Comparison of ENCODE assay signal across 8 mouse cellular contexts in genomic region chr2:38481166-38481778, GRCm38 (mm10). TPM values are rescaled to one million over a fixed set of nuclear protein-coding genes. Genes with fewer than 3 reads are reported as not detected.
A peak's percentile ranks its signal among the peaks of the same experiment; 100 is the strongest.
DNase-seq lines count a peak whose midpoint lies in the region; ATAC-seq lines count a peak whose summit lies in the region.

No protein-coding gene starts in this region.

- no peaks in the 10 kb centered on the region for H3K36me3 ChIP-seq in forebrain, embryonic 15.5 days
- H3K36me3 ChIP-seq in forebrain, embryonic 11.5 days (ENCODE audit: control insufficient read depth, insufficient read depth, low read length) = no peaks in the 10 kb centered on the region
- H3K36me3 ChIP-seq in midbrain, embryonic 10.5 days = no peaks in the 10 kb centered on the region
- no peaks in the 10 kb centered on the region for H3K36me3 ChIP-seq in midbrain, embryonic 16.5 days (ENCODE audit: control insufficient read depth, insufficient read depth, low read length)
- no peaks in the 10 kb centered on the region for H3K36me3 ChIP-seq in liver, embryonic 13.5 days

- H3K4me3 ChIP-seq in forebrain, embryonic 15.5 days = no peak overlapping the region
- no peak overlapping the region for H3K4me3 ChIP-seq in forebrain, embryonic 11.5 days (ENCODE audit: low read depth, low read length)
- H3K4me3 ChIP-seq in midbrain, embryonic 10.5 days = no peak overlapping the region
- no peak overlapping the region for H3K4me3 ChIP-seq in midbrain, embryonic 16.5 days (ENCODE audit: low read depth, low read length)
- H3K4me3 ChIP-seq in liver, embryonic 13.5 days (replicated peaks) = no peak overlapping the region

- WGBS in forebrain, embryonic 15.5 days = 81% methylated on average over 6 of the region's 6 CpGs
- 81% methylated on average over 6 of the region's 6 CpGs for WGBS in forebrain, embryonic 11.5 days
- WGBS in midbrain, embryonic 10.5 days = 87% methylated on average over 6 of the region's 6 CpGs
- 79% methylated on average over 6 of the region's 6 CpGs for WGBS in midbrain, embryonic 16.5 days
- 41% methylated on average over 6 of the region's 6 CpGs for WGBS in liver, embryonic 13.5 days (ENCODE audit: insufficient replicate concordance)

- no peaks in the 10 kb centered on the region for H3K4me1 ChIP-seq in forebrain, embryonic 15.5 days
- H3K4me1 ChIP-seq in forebrain, embryonic 11.5 days (replicated peaks; ENCODE audit: control insufficient read depth, insufficient read depth, low read length) = no peaks in the 10 kb centered on the region
- H3K4me1 ChIP-seq in midbrain, embryonic 10.5 days = no peaks in the 10 kb centered on the region
- no peaks in the 10 kb centered on the region for H3K4me1 ChIP-seq in midbrain, embryonic 16.5 days (ENCODE audit: control insufficient read depth, insufficient read depth, low read length)
- peaks cover 35% of the 10 kb centered on the region for H3K4me1 ChIP-seq in liver, embryonic 13.5 days (replicated peaks)

- no peak overlapping the region for H3K4me2 ChIP-seq in forebrain, embryonic 15.5 days (replicated peaks)
- H3K4me2 ChIP-seq in forebrain, embryonic 11.5 days (ENCODE audit: low read depth, low read length, severe bottlenecking) = no peak overlapping the region
- H3K4me2 ChIP-seq in midbrain, embryonic 16.5 days (ENCODE audit: low read length) = no peak overlapping the region
- H3K4me2 ChIP-seq in liver, embryonic 13.5 days = no peak overlapping the region

- H3K27me3 ChIP-seq in forebrain, embryonic 15.5 days = no peaks in the 10 kb centered on the region
- H3K27me3 ChIP-seq in forebrain, embryonic 11.5 days (ENCODE audit: control insufficient read depth, insufficient read depth, low read length) = no peaks in the 10 kb centered on the region
- no peaks in the 10 kb centered on the region for H3K27me3 ChIP-seq in midbrain, embryonic 10.5 days (ENCODE audit: low read depth, poor library complexity, severe bottlenecking)
- H3K27me3 ChIP-seq in midbrain, embryonic 16.5 days (ENCODE audit: control insufficient read depth, insufficient read depth, low read depth, low read length) = no peaks in the 10 kb centered on the region
- no peaks in the 10 kb centered on the region for H3K27me3 ChIP-seq in liver, embryonic 13.5 days

- no peak overlapping the region for H3K27ac ChIP-seq in forebrain, embryonic 15.5 days (replicated peaks)
- no peak overlapping the region for H3K27ac ChIP-seq in forebrain, embryonic 11.5 days (ENCODE audit: low read depth, low read length)
- 0 out of 2 replicates have a peak overlapping the region, but pooled peaks have one; percentile 38 for H3K27ac ChIP-seq in midbrain, embryonic 10.5 days (replicated peaks)
- no peak overlapping the region for H3K27ac ChIP-seq in midbrain, embryonic 16.5 days (ENCODE audit: low read length)
- peak overlapping the region; percentile 4; the same call in 1 of the 2 replicates for H3K27ac ChIP-seq in liver, embryonic 13.5 days

- no peak overlapping the region for H3K9ac ChIP-seq in forebrain, embryonic 15.5 days (replicated peaks)
- no peak overlapping the region for H3K9ac ChIP-seq in forebrain, embryonic 11.5 days (ENCODE audit: low read length)
- no peak overlapping the region for H3K9ac ChIP-seq in midbrain, embryonic 16.5 days (ENCODE audit: low read depth, low read length)
- no peak overlapping the region for H3K9ac ChIP-seq in liver, embryonic 13.5 days

- H3K9me3 ChIP-seq in forebrain, embryonic 15.5 days = no peaks in the 10 kb centered on the region
- no peaks in the 10 kb centered on the region; the same call in 1 of the 2 replicates for H3K9me3 ChIP-seq in forebrain, embryonic 11.5 days (ENCODE audit: control insufficient read depth, low read length)
- H3K9me3 ChIP-seq in midbrain, embryonic 10.5 days (replicated peaks) = no peaks in the 10 kb centered on the region
- H3K9me3 ChIP-seq in midbrain, embryonic 16.5 days (replicated peaks; ENCODE audit: control insufficient read depth, low read length, poor library complexity, severe bottlenecking) = no peaks in the 10 kb centered on the region
- H3K9me3 ChIP-seq in liver, embryonic 13.5 days (replicated peaks) = no peaks in the 10 kb centered on the region

- no peak for DNase-seq in forebrain, embryonic 11.5 days (ENCODE audit: low spot score)
- no peak for DNase-seq in midbrain, embryonic 10.5 days (ENCODE audit: low spot score)
- DNase-seq in liver, embryonic 13.5 days = no peak
- DNase-seq in spleen, postnatal 36 days (ENCODE audit: low spot score in 2 of 2) = peak; percentile 74 to 75
- DNase-seq in ovary, postnatal 10 days (ENCODE audit: low spot score) = no peak
- DNase-seq in MN1 (ENCODE audit: low spot score) = no peak

- peak; percentile 64; the same call in 1 of the 2 replicates for ATAC-seq in forebrain, embryonic 15.5 days (replicated peaks)
- no peak for ATAC-seq in forebrain, embryonic 11.5 days (replicated peaks; ENCODE audit: low FRiP score)
- no peak for ATAC-seq in midbrain, embryonic 16.5 days
- ATAC-seq in liver, embryonic 13.5 days (ENCODE audit: low read depth) = no peak

RNA-seq across cellular contexts. Expression of gene Nek6, which starts 30.2 kb away (rescaled TPM):
- 90.0 and 110 TPM in 2 replicates for polyA plus RNA-seq in forebrain, embryonic 15.5 days (2015; fragmentation: Nextera tagmentation; extraction: Ambion mirVana)
- 138 and 150 TPM in 2 replicates for polyA plus RNA-seq in forebrain, embryonic 11.5 days (2014; fragmentation: Nextera tagmentation; extraction: Ambion mirVana)
- 87.4 and 96.9 TPM in 2 replicates for polyA plus RNA-seq in midbrain, embryonic 10.5 days (2016; fragmentation: Nextera tagmentation; extraction: Ambion mirVana)
- polyA plus RNA-seq in midbrain, embryonic 16.5 days (2015; fragmentation: Nextera tagmentation; extraction: Ambion mirVana) = 52.3 and 56.8 TPM in 2 replicates
- polyA plus RNA-seq in liver, embryonic 13.5 days (2015; fragmentation: Nextera tagmentation; extraction: Ambion mirVana) = 29.9 and 38.3 TPM in 2 replicates

Comparison
In these comparisons a context has a peak if more than half of its experiments do, and no peak if none do; other contexts are left out.
1. H3K27ac ChIP-seq: peak in midbrain, embryonic 10.5 days (single experiment) and liver, embryonic 13.5 days (single experiment); none in forebrain, embryonic 15.5 days (single experiment), forebrain, embryonic 11.5 days (single experiment) and midbrain, embryonic 16.5 days (single experiment).
2. DNase-seq: peak in spleen, postnatal 36 days (2 of 2); none in forebrain, embryonic 11.5 days (single experiment), midbrain, embryonic 10.5 days (single experiment), liver, embryonic 13.5 days (single experiment), ovary, postnatal 10 days (single experiment) and MN1 (single experiment).